Mouse (Mus musculus) liver, embryonic 14.5 days (tissue): ENCODE data around the gene Sec63. TPM values are rescaled to one million over a fixed set of nuclear protein-coding genes. Genes with fewer than 3 reads are reported as not detected.

Source experiments
- ATAC-seq: fragments of 200-750 bp; cut with Nextera tagmentation; 2 replicates; pipeline ENCODE4 v1.8.0; 2017; ENCODE audit warnings: moderate number of reproducible peaks, mild to moderate bottlenecking, moderate library complexity; ENCODE audit not compliant: insufficient read depth
- DNase-seq, 3 experiments: peaks; one replicate each; pipeline ENCODE4 v3.0.0-alpha.2; 2012 to 2013; ENCODE audit warnings: low read depth in 3 of 3, low spot score in 3 of 3
- H3K27ac ChIP-seq: fragments of 300-500 bp; sonication (generic); 2 replicates; pipeline ENCODE4 v1.5.1; 2014; ENCODE audit warnings: moderate library complexity, mild to moderate bottlenecking, control low read depth, inconsistent platforms
- H3K27me3 ChIP-seq: fragments of 300-500 bp; sonication (generic); 2 replicates; pipeline ENCODE4 v1.6.1; 2014; ENCODE audit warnings: mild to moderate bottlenecking, low read length, moderate library complexity; ENCODE audit not compliant: control insufficient read depth, insufficient read depth
- H3K36me3 ChIP-seq: fragments of 300-500 bp; sonication (generic); replicated peaks from 2 replicates; pipeline ENCODE4 v1.6.1; 2014; ENCODE audit warnings: low read depth; ENCODE audit not compliant: control insufficient read depth, insufficient read depth
- H3K4me1 ChIP-seq, 2 experiments: fragments of 200-500 bp in 1 of 2; fragments of 300-500 bp in 1 of 2; sonication (generic) in 1 of 2; replicated peaks; 2 replicates each; pipeline ENCODE4 v1.6.1; 2012 to 2014; ENCODE audit warnings: antibody characterized with exemption in 1 of 2, inconsistent platforms in 1 of 2, low read length in 1 of 2; ENCODE audit not compliant: control insufficient read depth in 2 of 2, insufficient read depth in 2 of 2
- H3K4me2 ChIP-seq: fragments of 300-500 bp; sonication (generic); 2 replicates; pipeline ENCODE4 v1.6.1; 2014; ENCODE audit warnings: low read depth, mild to moderate bottlenecking, control low read depth, moderate library complexity
- H3K4me3 ChIP-seq, 2 experiments: fragments of 200-500 bp in 1 of 2; fragments of 300-500 bp in 1 of 2; sonication (generic) in 1 of 2; 2 replicates each; pipeline ENCODE4 v1.5.1; 2012 to 2014; ENCODE audit warnings: low read depth in 2 of 2, low read length in 2 of 2, mild to moderate bottlenecking in 2 of 2, control low read depth in 1 of 2, inconsistent platforms in 1 of 2, moderate library complexity in 1 of 2; ENCODE audit not compliant: insufficient read depth in 1 of 2
- H3K9ac ChIP-seq: fragments of 300-500 bp; sonication (generic); replicated peaks from 2 replicates; pipeline ENCODE4 v1.6.1; 2014; ENCODE audit warnings: mild to moderate bottlenecking, control low read depth, moderate library complexity
- H3K9me3 ChIP-seq: fragments of 300-500 bp; sonication (generic); 2 replicates; pipeline ENCODE4 v1.6.1; 2016; ENCODE audit warnings: low read length, mixed read lengths; ENCODE audit not compliant: control insufficient read depth
- CTCF ChIP-seq: IDR thresholded peaks from 2 replicates; pipeline ENCODE4 v1.5.1; 2016; ENCODE audit warnings: antibody characterized with exemption, low read depth, control low read depth
- EP300 ChIP-seq: IDR thresholded peaks from 2 replicates; pipeline ENCODE4 v1.6.1; 2016; ENCODE audit warnings: antibody characterized with exemption, low read depth
- WGBS: fragments of 180-500 bp; shearing (Covaris S2); extraction: QIAGEN DNeasy Blood & Tissue Kit; methylation state at CpG from one replicate; pipeline ENCODE4 v1.1.7; 2014; ENCODE audit not compliant: insufficient replicate concordance; 5-methylcytosine and 5-hydroxymethylcytosine counted together
- polyA plus RNA-seq, 2 experiments: library from polyadenylated mRNA; depleted of rRNA in 1 of 2; stranded (reverse) in 1 of 2; unstranded in 1 of 2; fragments of >200 nt; fragmentation: Nextera tagmentation in 1 of 2; extraction: Ambion mirVana in 1 of 2; gene quantifications; 2 replicates each; pipeline versions ENCODE4 v1.2.1 to v1.2.3; 2012 to 2014

The Sec63 gene
- polyA plus RNA-seq, 2 experiments: 7.5 to 10.7 TPM

- no peak for TF ChIP-seq EP300
- TF ChIP-seq CTCF: no peak
- no peak overlapping the region for H3K27ac ChIP-seq
- no peaks in the 10 kb centered on the region for H3K27me3 ChIP-seq
- no peak for ATAC-seq
- H3K4me3 ChIP-seq: no peak overlapping the region
- peaks cover 6 to 9% of the 10 kb centered on the region in 2 experiments; a peak in 3 of 4 replicates for H3K4me1 ChIP-seq
- H3K36me3 ChIP-seq: no peaks in the 10 kb centered on the region
- no peak overlapping the region for H3K4me2 ChIP-seq
- no peaks in the 10 kb centered on the region for H3K9me3 ChIP-seq
- no peak for DNase-seq
- no peak overlapping the region for H3K9ac ChIP-seq
Measured at GRCm38 (mm10) chr10:42765344-42765743, 4.0 kb downstream of the Sec63 start.

GRCm38 (mm10) chr10:42775450-42775849, 14.2 kb downstream of the Sec63 start:
- H3K36me3 ChIP-seq: no peaks in the 10 kb centered on the region
- DNase-seq: no peak
- no peaks in the 10 kb centered on the region for H3K27me3 ChIP-seq
- H3K27ac ChIP-seq: no peak overlapping the region
- ATAC-seq: no peak
- no peak; the same call in 1 of the 2 replicates for TF ChIP-seq CTCF
- no peak for TF ChIP-seq EP300
- H3K9ac ChIP-seq: no peak overlapping the region
- H3K4me1 ChIP-seq: no peaks in the 10 kb centered on the region
- no peak overlapping the region for H3K4me3 ChIP-seq
- no peaks in the 10 kb centered on the region for H3K9me3 ChIP-seq
- no peak overlapping the region for H3K4me2 ChIP-seq
- 49% methylated on average over 3 of the region's 3 CpGs for WGBS

- H3K9ac ChIP-seq: no peak overlapping the region
- no peak for DNase-seq
- 42% methylated on average over 2 of the region's 2 CpGs for WGBS
- no peak overlapping the region for H3K4me2 ChIP-seq
- no peaks in the 10 kb centered on the region for H3K27me3 ChIP-seq
- no peak for ATAC-seq
- no peak overlapping the region for H3K27ac ChIP-seq
- no peaks in the 10 kb centered on the region for H3K4me1 ChIP-seq
- no peak overlapping the region for H3K4me3 ChIP-seq
- TF ChIP-seq CTCF: no peak
- no peak for TF ChIP-seq EP300
- no peaks in the 10 kb centered on the region for H3K36me3 ChIP-seq
- no peaks in the 10 kb centered on the region for H3K9me3 ChIP-seq
Measured at GRCm38 (mm10) chr10:42780753-42781152, 19.5 kb downstream of the Sec63 start.

- Histone ChIP-seq H3K36me3 (no peaks in the 10 kb centered on the region), H3K4me2 (no peak overlapping the region), H3K27me3 (no peaks in the 10 kb centered on the region), H3K4me3 (no peak overlapping the region), H3K4me1 (no peaks in the 10 kb centered on the region), H3K9me3 (no peaks in the 10 kb centered on the region), H3K9ac (no peak overlapping the region), H3K27ac (no peak overlapping the region)
- TF ChIP-seq EP300 (no peak), CTCF (no peak)
- DNase-seq: no peak
- WGBS: 48% methylated on average over 3 of the region's 3 CpGs
- no peak for ATAC-seq
Measured at GRCm38 (mm10) chr10:42781672-42782071, 20.4 kb downstream of the Sec63 start.

- H3K4me2 ChIP-seq: no peak overlapping the region
- ATAC-seq: no peak
- H3K9me3 ChIP-seq: no peaks in the 10 kb centered on the region
- WGBS: 76% methylated on average over 3 of the region's 3 CpGs
- H3K4me3 ChIP-seq: no peak overlapping the region
- TF ChIP-seq CTCF (no peak), EP300 (no peak)
- no peak overlapping the region for H3K9ac ChIP-seq
- H3K27me3 ChIP-seq: no peaks in the 10 kb centered on the region
- peaks cover 11% of the 10 kb centered on the region for H3K36me3 ChIP-seq
- no peaks in the 10 kb centered on the region for H3K4me1 ChIP-seq
- DNase-seq: no peak
- no peak overlapping the region for H3K27ac ChIP-seq
Measured at GRCm38 (mm10) chr10:42800922-42801321, 39.6 kb downstream of the Sec63 start.
